Mouse (Mus musculus) heart, postnatal 0 days (tissue): ENCODE results near the gene Gamt. TPM values are rescaled to one million over a fixed set of nuclear protein-coding genes. Genes with fewer than 3 reads are reported as not detected.

Source experiments
- ATAC-seq: fragments of 200-750 bp; cut with Nextera tagmentation; 2 replicates; pipeline ENCODE4 v1.8.0; 2017; ENCODE audit warnings: low read depth, moderate number of reproducible peaks, moderate library complexity; ENCODE audit not compliant: insufficient read depth
- DNase-seq: peaks from one replicate; pipeline ENCODE4 v3.0.0-alpha.2; 2016; ENCODE audit warnings: low spot score
- H3K27ac ChIP-seq: fragments of 300-500 bp; sonication (generic); 2 replicates; pipeline ENCODE4 v1.5.1; 2014; ENCODE audit warnings: low read depth, mild to moderate bottlenecking
- H3K27me3 ChIP-seq: fragments of 300-500 bp; sonication (generic); 2 replicates; pipeline ENCODE4 v1.6.1; 2014; ENCODE audit warnings: low read length, mixed read lengths; ENCODE audit not compliant: control insufficient read depth, insufficient read depth
- H3K36me3 ChIP-seq: fragments of 300-500 bp; sonication (generic); replicated peaks from 2 replicates; pipeline ENCODE4 v1.6.1; 2014; ENCODE audit warnings: low read length, mixed read lengths; ENCODE audit not compliant: control insufficient read depth, insufficient read depth
- H3K4me1 ChIP-seq: fragments of 300-500 bp; sonication (generic); 2 replicates; pipeline ENCODE4 v1.6.1; 2014; ENCODE audit warnings: antibody characterized with exemption; ENCODE audit not compliant: control insufficient read depth, insufficient read depth
- H3K4me2 ChIP-seq: fragments of 300-500 bp; sonication (generic); 2 replicates; pipeline ENCODE4 v1.6.1; 2014; ENCODE audit warnings: low read depth, mild to moderate bottlenecking, low read length, moderate library complexity
- H3K4me3 ChIP-seq: fragments of 300-500 bp; sonication (generic); 2 replicates; pipeline ENCODE4 v1.5.1; 2014; ENCODE audit warnings: low read depth, low read length
- H3K9ac ChIP-seq: fragments of 300-500 bp; sonication (generic); replicated peaks from 2 replicates; pipeline ENCODE4 v1.6.1; 2014; ENCODE audit warnings: low read depth, low read length, mixed read lengths
- H3K9me3 ChIP-seq: fragments of 300-500 bp; sonication (generic); replicated peaks from 2 replicates; pipeline ENCODE4 v1.6.1; 2016; ENCODE audit warnings: low read length; ENCODE audit not compliant: control insufficient read depth
- CTCF ChIP-seq: IDR thresholded peaks from 2 replicates; pipeline ENCODE4 v1.5.1; 2016; ENCODE audit warnings: antibody characterized with exemption, control low read depth, low read depth
- EP300 ChIP-seq: IDR thresholded peaks from 2 replicates; pipeline ENCODE4 v1.6.1; 2016; ENCODE audit warnings: antibody characterized with exemption, low read depth
- WGBS: fragments of 180-500 bp; shearing (Covaris S2); extraction: QIAGEN DNeasy Blood & Tissue Kit; methylation state at CpG from one replicate; pipeline ENCODE4 v1.1.7; 2014; 5-methylcytosine and 5-hydroxymethylcytosine counted together
- polyA plus RNA-seq: library from polyadenylated mRNA; unstranded; fragments of >200 nt; fragmentation: Nextera tagmentation; extraction: Ambion mirVana; gene quantifications from 2 replicates; pipeline ENCODE4 v1.2.1, GENCODE M21; 2015
- total RNA-seq: library from RNA; depleted of rRNA; stranded (reverse); fragments of >200 nt; gene quantifications from 2 replicates; pipeline ENCODE4 v1.2.3, GENCODE M21; 2014; ENCODE audit warnings: low replicate concordance

Gamt gene
- total and polyA plus RNA-seq, 2 experiments from 2014 or later, result 22.8 to 27.7 TPM

DNA sequence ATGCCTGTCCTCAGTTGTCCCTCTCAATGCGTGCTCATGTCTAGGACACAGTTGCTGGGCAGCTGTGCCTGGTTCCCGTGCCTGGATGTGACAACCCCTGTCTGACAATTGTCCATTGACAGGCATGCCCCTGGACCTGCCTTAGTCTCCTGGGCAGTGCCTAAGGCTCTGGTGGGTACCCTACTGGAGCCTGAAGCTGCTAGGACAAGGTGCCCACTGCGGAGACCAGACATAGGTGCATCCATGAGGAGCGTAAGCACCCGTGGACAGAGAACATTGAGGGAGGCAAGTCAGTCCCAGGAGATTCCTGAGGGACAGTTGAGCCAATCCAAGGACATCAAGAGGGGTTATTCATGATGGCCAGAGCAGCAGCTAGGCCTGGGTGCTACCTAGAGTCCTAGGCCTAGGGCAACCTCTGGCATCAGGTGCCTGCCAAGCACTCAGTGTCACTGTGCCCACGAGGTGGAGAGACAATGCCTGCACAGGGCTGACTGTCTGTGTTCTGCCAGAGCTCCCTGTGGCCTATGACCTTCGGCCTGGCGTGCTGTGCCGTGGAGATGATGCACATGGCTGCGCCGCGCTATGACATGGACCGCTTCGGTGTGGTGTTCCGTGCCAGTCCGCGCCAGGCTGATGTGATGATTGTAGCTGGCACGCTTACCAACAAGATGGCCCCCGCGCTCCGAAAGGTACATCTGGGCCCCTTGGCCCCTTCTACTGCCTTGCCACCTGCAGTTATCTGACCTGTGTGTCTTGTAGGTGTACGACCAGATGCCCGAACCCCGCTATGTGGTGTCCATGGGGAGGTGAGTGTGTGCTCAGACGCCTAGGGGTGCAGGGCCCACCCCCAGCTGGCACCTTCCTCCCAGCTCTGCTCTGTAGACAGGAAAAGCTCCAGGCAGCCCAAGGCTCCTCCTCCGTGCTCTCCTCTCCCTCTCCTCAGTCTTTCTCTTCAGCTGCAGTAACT, 6.2 kb downstream of the Gamt start:
- Histone ChIP-seq H3K27ac (no peak overlapping the region), H3K4me3 (no peak overlapping the region), H3K4me2 (no peak overlapping the region), H3K36me3 (peaks cover 61% of the 10 kb centered on the region), H3K4me1 (peaks cover 10% of the 10 kb centered on the region), H3K9ac (no peak overlapping the region), H3K27me3 (no peaks in the 10 kb centered on the region), H3K9me3 (no peaks in the 10 kb centered on the region)
- ATAC-seq, result no peak
- DNase-seq, result no peak
- TF ChIP-seq EP300 (no peak), CTCF (no peak)
- 93% methylated on average over 26 of the region's 26 CpGs for WGBS

GRCm38 (mm10) chr10:80253551-80253950, 7.3 kb downstream of the Gamt start:
- H3K4me2 ChIP-seq, result no peak overlapping the region
- TF ChIP-seq CTCF (no peak), EP300 (no peak)
- ATAC-seq (no peak), DNase-seq (no peak)
- H3K4me3 ChIP-seq, result no peak overlapping the region
- no peaks in the 10 kb centered on the region for H3K27me3 ChIP-seq
- H3K36me3 ChIP-seq, result peaks cover 57% of the 10 kb centered on the region
- H3K4me1 ChIP-seq, result peaks cover 7% of the 10 kb centered on the region; the same call in 1 of the 2 replicates
- no peaks in the 10 kb centered on the region for H3K9me3 ChIP-seq
- H3K9ac ChIP-seq, result no peak overlapping the region
- H3K27ac ChIP-seq, result no peak overlapping the region
- WGBS, result 74% methylated on average over 6 of the region's 6 CpGs

GRCm38 (mm10) chr10:80252493-80253274, 8.1 kb downstream of the Gamt start:
- H3K9me3 ChIP-seq, result no peaks in the 10 kb centered on the region
- H3K9ac ChIP-seq, result no peak overlapping the region
- H3K27ac ChIP-seq, result peak overlapping the region; percentile 43
- H3K4me1 ChIP-seq, result peaks cover 7% of the 10 kb centered on the region; the same call in 1 of the 2 replicates
- ATAC-seq (no peak), DNase-seq (no peak)
- no peak overlapping the region for H3K4me3 ChIP-seq
- TF ChIP-seq CTCF (no peak), EP300 (no peak)
- H3K27me3 ChIP-seq, result no peaks in the 10 kb centered on the region
- WGBS, result 84% methylated on average over 11 of the region's 11 CpGs
- no peak overlapping the region for H3K4me2 ChIP-seq
- peaks cover 49% of the 10 kb centered on the region for H3K36me3 ChIP-seq

DNA sequence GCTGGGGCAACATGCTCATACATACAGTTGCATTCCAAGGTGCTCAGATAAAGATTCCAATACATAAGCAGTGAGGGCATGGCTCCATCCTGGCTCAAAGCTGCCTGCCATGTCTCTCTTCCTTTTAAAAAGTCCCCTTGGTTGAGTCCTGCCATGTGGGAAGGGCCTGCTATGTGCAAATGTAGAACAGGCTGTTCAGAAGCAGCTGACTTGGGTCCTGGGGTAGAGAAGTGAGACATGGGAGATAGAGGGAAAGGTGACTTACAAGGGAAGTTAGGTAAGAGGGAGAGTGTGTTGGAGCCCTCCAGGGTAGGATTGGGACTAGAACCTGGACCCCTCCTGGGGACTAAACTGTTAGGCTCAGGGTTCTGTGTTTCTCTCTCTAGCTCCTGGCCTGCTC, 8.8 kb downstream of the Gamt start:
- ATAC-seq, result no peak
- H3K36me3 ChIP-seq, result peaks cover 44% of the 10 kb centered on the region
- TF ChIP-seq CTCF (no peak), EP300 (no peak)
- H3K9me3 ChIP-seq, result no peaks in the 10 kb centered on the region
- no peak overlapping the region for H3K4me3 ChIP-seq
- H3K9ac ChIP-seq, result no peak overlapping the region
- peaks cover 7% of the 10 kb centered on the region; the same call in 1 of the 2 replicates for H3K4me1 ChIP-seq
- peak overlapping the region; percentile 43; the same call in 1 of the 2 replicates for H3K27ac ChIP-seq
- no peak overlapping the region for H3K4me2 ChIP-seq
- H3K27me3 ChIP-seq, result no peaks in the 10 kb centered on the region
- no peak for DNase-seq

GRCm38 (mm10) chr10:80250573-80250972, 10.2 kb downstream of the Gamt start:
- ATAC-seq (no peak), DNase-seq (no peak)
- peaks cover 29% of the 10 kb centered on the region for H3K36me3 ChIP-seq
- H3K4me1 ChIP-seq, result peaks cover 7% of the 10 kb centered on the region; the same call in 1 of the 2 replicates
- no peak for TF ChIP-seq CTCF
- TF ChIP-seq EP300, result no peak
- H3K9ac ChIP-seq, result no peak overlapping the region
- H3K4me2 ChIP-seq, result peak overlapping the region; percentile 79
- no peaks in the 10 kb centered on the region for H3K9me3 ChIP-seq
- H3K4me3 ChIP-seq, result peak overlapping the region; percentile 72; the same call in 1 of the 2 replicates
- H3K27me3 ChIP-seq, result no peaks in the 10 kb centered on the region
- whole genome bisulfite sequencing, result 80% methylated on average over 4 of the region's 4 CpGs
- 0 out of 2 replicates have a peak overlapping the region, but pooled peaks have one; percentile 92 for H3K27ac ChIP-seq
